Comparison of ENCODE assay signal across 8 mouse cellular contexts in the genomic region with DNA sequence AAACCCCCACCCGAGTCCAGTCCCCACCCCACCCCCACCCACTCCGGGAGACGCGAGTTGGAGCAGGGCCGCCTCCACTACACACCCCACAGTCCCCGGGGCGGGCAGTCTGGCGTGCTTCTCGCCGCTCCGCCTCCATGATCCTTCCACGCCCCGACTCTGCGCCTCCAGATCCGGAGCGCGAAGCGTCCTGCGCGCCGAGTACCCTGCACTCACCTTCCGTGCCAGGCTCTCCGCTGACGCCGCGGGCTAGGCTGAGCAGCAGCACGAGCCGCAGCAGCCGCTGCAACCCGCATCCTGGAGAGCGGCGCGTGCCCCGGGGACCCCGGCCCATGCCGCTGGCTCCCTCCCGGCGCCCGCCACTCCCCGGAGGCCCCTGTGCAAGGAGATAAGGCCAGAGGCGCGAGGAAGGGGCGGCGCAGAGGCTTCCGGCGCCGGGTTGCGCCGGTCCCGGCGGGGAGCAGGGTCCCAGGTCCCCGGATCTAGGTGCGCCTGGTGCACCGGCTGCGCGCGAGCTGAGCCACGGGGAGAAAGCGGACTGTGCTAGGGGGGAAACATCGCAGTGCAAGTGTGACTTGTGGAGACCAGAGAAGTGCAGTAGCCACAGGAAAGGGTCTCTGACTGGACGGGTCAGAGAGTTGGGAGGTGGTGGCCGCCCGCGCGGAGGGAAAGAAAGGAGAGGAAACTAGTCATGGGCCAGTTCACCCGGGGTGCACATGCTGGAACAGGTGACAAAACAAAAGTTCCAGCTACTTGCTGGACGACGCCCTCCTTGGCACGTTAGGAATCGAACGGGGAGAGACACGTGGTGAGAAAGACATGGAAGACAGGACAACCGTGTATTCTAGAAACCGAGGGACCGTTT. TPM values are rescaled to one million over a fixed set of nuclear protein-coding genes. Genes with fewer than 3 reads are reported as not detected.
DNase-seq lines count a peak whose midpoint lies in the region; ATAC-seq and TF ChIP-seq lines count a peak whose summit lies in the region.

A gene (minus strand): TSS at position 644 of the 865 bp plus-strand sequence.

- peaks cover 6% of the 10 kb centered on the region for H3K4me1 ChIP-seq in forebrain, embryonic 16.5 days (replicated peaks; ENCODE audit: control insufficient read depth, insufficient read depth, low read length)
- peaks cover 24% of the 10 kb centered on the region for H3K4me1 ChIP-seq in lung, embryonic 15.5 days
- H3K4me1 ChIP-seq in olfactory bulb, adult 2 months (ENCODE audit: control insufficient read depth, insufficient read depth, low read length): peaks cover 2% of the 10 kb centered on the region; the same call in 1 of the 2 replicates
- H3K4me1 ChIP-seq in thymus, adult 2 months (replicated peaks; ENCODE audit: control insufficient read depth, insufficient read depth, low read length): peaks cover 21% of the 10 kb centered on the region

- TF ChIP-seq POLR2A in olfactory bulb, adult 2 months (IDR thresholded peaks at IDR 0.05; ENCODE audit: insufficient read depth, low read depth, low read length): no peak
- peak; percentile 39; the same call in 1 of the 2 replicates for TF ChIP-seq POLR2A in thymus, adult 2 months (IDR thresholded peaks at IDR 0.05; ENCODE audit: control insufficient read depth, extremely low read depth, insufficient read depth, low read length, poor library complexity)

- no peaks in the 10 kb centered on the region for H3K9me3 ChIP-seq in forebrain, embryonic 16.5 days (ENCODE audit: control insufficient read depth, low read length)
- no peaks in the 10 kb centered on the region for H3K9me3 ChIP-seq in lung, embryonic 15.5 days

- H3K4me3 ChIP-seq in forebrain, embryonic 16.5 days (replicated peaks; ENCODE audit: low read length): peak within 1 kb of the TSS; percentile 67
- H3K4me3 ChIP-seq in lung, embryonic 15.5 days: peak within 1 kb of the TSS; percentile 72
- peak within 1 kb of the TSS; percentile 72 for H3K4me3 ChIP-seq in olfactory bulb, adult 2 months (ENCODE audit: insufficient read depth, low read depth, low read length)
- H3K4me3 ChIP-seq in thymus, adult 2 months (ENCODE audit: control insufficient read depth, insufficient read depth, low read length): peak within 1 kb of the TSS; percentile 54

- peak within 1 kb of the TSS; percentile 99 for H3K4me2 ChIP-seq in forebrain, embryonic 16.5 days (ENCODE audit: low read length)
- H3K4me2 ChIP-seq in lung, embryonic 15.5 days: peak within 1 kb of the TSS; percentile 99

- peak; percentile 58 for DNase-seq in CD4-positive helper T cell, adult 2 months (ENCODE audit: low read depth, low spot score)
- DNase-seq in adrenal gland, postnatal 4 days (ENCODE audit: low spot score in 2 of 2): peak; percentile 14 to 28
- DNase-seq in heart, postnatal 4 days: peak; percentile 64
- peak; percentile 27 to 54 for DNase-seq in layer of hippocampus, adult 8-10 months (ENCODE audit: low spot score in 2 of 2)
- DNase-seq in thymus, adult 2 months: peak; percentile 74

- peaks cover 23% of the 10 kb centered on the region for H3K27me3 ChIP-seq in forebrain, embryonic 16.5 days (replicated peaks; ENCODE audit: control insufficient read depth, insufficient read depth, low read length)
- no peaks in the 10 kb centered on the region for H3K27me3 ChIP-seq in lung, embryonic 15.5 days
- no peaks in the 10 kb centered on the region for H3K27me3 ChIP-seq in thymus, adult 2 months (ENCODE audit: control insufficient read depth, insufficient read depth, low read length)

- peak; percentile 92 for ATAC-seq in forebrain, embryonic 16.5 days
- ATAC-seq in lung, embryonic 15.5 days (ENCODE audit: borderline replicate concordance, extremely low read depth, low FRiP score, low TSS enrichment): peak; percentile 79

- H3K9ac ChIP-seq in forebrain, embryonic 16.5 days (replicated peaks; ENCODE audit: low read depth, low read length): peak within 1 kb of the TSS; percentile 76
- H3K9ac ChIP-seq in lung, embryonic 15.5 days: peak within 1 kb of the TSS; percentile 74

- WGBS in forebrain, embryonic 16.5 days: under 1% methylated on average over 75 of the region's 75 CpGs
- under 1% methylated on average over 74 of the region's 75 CpGs for WGBS in lung, embryonic 15.5 days
- under 1% methylated on average over 75 of the region's 75 CpGs for WGBS in olfactory bulb, adult 2 months
- under 1% methylated on average over 75 of the region's 75 CpGs for WGBS in thymus, adult 2 months

- H3K36me3 ChIP-seq in forebrain, embryonic 16.5 days (ENCODE audit: control insufficient read depth, insufficient read depth): no peaks in the 10 kb centered on the region
- no peaks in the 10 kb centered on the region for H3K36me3 ChIP-seq in lung, embryonic 15.5 days
- H3K36me3 ChIP-seq in thymus, adult 2 months (ENCODE audit: control insufficient read depth, insufficient read depth, low read length): no peaks in the 10 kb centered on the region

- TF ChIP-seq CTCF in olfactory bulb, adult 2 months (IDR thresholded peaks at IDR 0.05; ENCODE audit: insufficient read depth, low read depth, low read length): no peak
- TF ChIP-seq CTCF in thymus, adult 2 months (IDR thresholded peaks at IDR 0.05; ENCODE audit: borderline replicate concordance, control insufficient read depth, extremely low read depth, insufficient read depth, low read length, poor library complexity): 0 out of 2 replicates have a peak, but pooled peaks have one; percentile 19

- H3K27ac ChIP-seq in forebrain, embryonic 16.5 days (ENCODE audit: low read length): no peak within 1 kb of the TSS
- peak within 1 kb of the TSS; percentile 86 for H3K27ac ChIP-seq in lung, embryonic 15.5 days
- H3K27ac ChIP-seq in olfactory bulb, adult 2 months (ENCODE audit: insufficient read depth, low read depth, low read length): no peak within 1 kb of the TSS
- peak within 1 kb of the TSS; percentile 19 for H3K27ac ChIP-seq in thymus, adult 2 months (ENCODE audit: control insufficient read depth, insufficient read depth, low read length)

RNA-seq across cellular contexts. Expression of the gene that starts here (rescaled TPM):
- total RNA-seq in adrenal gland, postnatal 4 days (2021): 10 to 100 TPM in 1 of 2 experiments, 1 to 10 TPM in 1; 9.7 to 10.8 TPM
- polyA plus RNA-seq in forebrain, embryonic 16.5 days (2015; fragmentation: Nextera tagmentation; extraction: Ambion mirVana): 0.84 and 1.8 TPM in 2 replicates
- 1 to 10 TPM in 1 of 2 experiments, under 1 TPM in 1; 0.71 to 2.4 TPM for total RNA-seq in heart, postnatal 4 days (2021)
- total RNA-seq in layer of hippocampus, adult 8-10 months (2022): 10 to 100 TPM in 2 of 4 experiments, 1 to 10 TPM in 2; 8.3 to 11.1 (median 10.1) TPM
- 7.8 and 8.0 TPM in 2 replicates for polyA plus RNA-seq in lung, embryonic 15.5 days (2015; fragmentation: Nextera tagmentation; extraction: Ambion mirVana)
- polyA plus RNA-seq in olfactory bulb, adult 2 months (2012; ENCODE audit: insufficient read depth, insufficient read length, low replicate concordance, missing spikeins): 216 TPM in 1 of 2 replicates, not detected in the other
- 21.6 and 22.0 TPM in 2 replicates for polyA plus RNA-seq in thymus, adult 2 months (2012; rRNA removed)

Comparison
In these comparisons a context has a peak if more than half of its experiments do, and no peak if none do; other contexts are left out.
1. DNase-seq: peak in every context shown above with its lines; median percentile 74 in thymus, adult 2 months; 64 in heart, postnatal 4 days; 58 in CD4-positive helper T cell, adult 2 months; 40 in layer of hippocampus, adult 8-10 months; 21 in adrenal gland, postnatal 4 days.
2. H3K27ac ChIP-seq: peak in lung, embryonic 15.5 days (single experiment) and thymus, adult 2 months (single experiment); none in forebrain, embryonic 16.5 days (single experiment) and olfactory bulb, adult 2 months (single experiment).
3. Peak in every context shown above with its lines, with median percentiles within 50 percentile points of each other: H3K4me3 ChIP-seq.